In genomic region chr3:109339290-109339689, GRCm38 (mm10) we compare ENCODE assay signal across 11 mouse cellular contexts. TPM values are rescaled to one million over a fixed set of nuclear protein-coding genes. Genes with fewer than 3 reads are reported as not detected.
DNase-seq lines count a peak whose midpoint lies in the region; ATAC-seq and TF ChIP-seq lines count a peak whose summit lies in the region.
"Had no signal": no experiment of that assay in that cellular context is flagged by ENCODE, and none has a peak within 500 bp of the region (broad histone marks: within the 10 kb centered on the region; RNA-seq: fewer than 3 reads in every experiment).

No protein-coding gene starts in this region.

- no peaks in the 10 kb centered on the region for H3K27me3 ChIP-seq in heart, embryonic 12.5 days (replicated peaks)
- H3K27me3 ChIP-seq in heart, embryonic 11.5 days (ENCODE audit: control insufficient read depth, insufficient read depth, low read length), result no peaks in the 10 kb centered on the region
- H3K27me3 ChIP-seq in limb, embryonic 13.5 days, result peaks cover 14% of the 10 kb centered on the region
- peaks cover 20% of the 10 kb centered on the region; the same call in 1 of the 2 replicates for H3K27me3 ChIP-seq in limb, embryonic 10.5 days (ENCODE audit: low read depth, poor library complexity, severe bottlenecking)
- 0 out of 2 replicates have a peak, but pooled peaks cover 5% of the 10 kb centered on the region for H3K27me3 ChIP-seq in stomach, embryonic 14.5 days (ENCODE audit: control insufficient read depth, insufficient read depth, low read length)
- no peaks in the 10 kb centered on the region; the same call in 1 of the 2 replicates for H3K27me3 ChIP-seq in stomach, postnatal 0 days (ENCODE audit: control insufficient read depth, insufficient read depth, low read length)

- H3K36me3 ChIP-seq in heart, embryonic 12.5 days, result no peaks in the 10 kb centered on the region
- H3K36me3 ChIP-seq in heart, embryonic 11.5 days (ENCODE audit: control insufficient read depth, insufficient read depth, low read length), result no peaks in the 10 kb centered on the region
- H3K36me3 ChIP-seq in limb, embryonic 13.5 days, result no peaks in the 10 kb centered on the region
- H3K36me3 ChIP-seq in limb, embryonic 10.5 days, result no peaks in the 10 kb centered on the region
- H3K36me3 ChIP-seq in stomach, embryonic 14.5 days (ENCODE audit: control insufficient read depth, insufficient read depth, low read length), result no peaks in the 10 kb centered on the region
- no peaks in the 10 kb centered on the region for H3K36me3 ChIP-seq in stomach, postnatal 0 days (ENCODE audit: control insufficient read depth, insufficient read depth, low read length)
- H3K36me3 ChIP-seq: embryonic facial prominence, embryonic 12.5 days; limb, embryonic 15.5 days; midbrain, embryonic 12.5 days had no signal

- H3K4me1 ChIP-seq in heart, embryonic 12.5 days (replicated peaks), result peaks cover 2% of the 10 kb centered on the region; the same call in 1 of the 2 replicates
- no peaks in the 10 kb centered on the region; the same call in 1 of the 2 replicates for H3K4me1 ChIP-seq in heart, embryonic 11.5 days (ENCODE audit: control insufficient read depth, insufficient read depth, low read length)
- peaks cover 13% of the 10 kb centered on the region for H3K4me1 ChIP-seq in limb, embryonic 13.5 days
- H3K4me1 ChIP-seq in limb, embryonic 10.5 days, result peaks cover 21% of the 10 kb centered on the region
- 0 out of 2 replicates have a peak, but pooled peaks cover 3% of the 10 kb centered on the region for H3K4me1 ChIP-seq in stomach, embryonic 14.5 days (ENCODE audit: control insufficient read depth, insufficient read depth, low read length)
- H3K4me1 ChIP-seq in stomach, postnatal 0 days (replicated peaks; ENCODE audit: control insufficient read depth, insufficient read depth), result no peaks in the 10 kb centered on the region
- H3K4me1 ChIP-seq: embryonic facial prominence, embryonic 12.5 days had no signal

- H3K4me3 ChIP-seq in heart, embryonic 12.5 days, result no peak overlapping the region
- no peak overlapping the region for H3K4me3 ChIP-seq in heart, embryonic 11.5 days (ENCODE audit: low read depth, low read length)
- H3K4me3 ChIP-seq in limb, embryonic 13.5 days, result no peak overlapping the region
- H3K4me3 ChIP-seq in limb, embryonic 10.5 days, result no peak overlapping the region
- H3K4me3 ChIP-seq in stomach, embryonic 14.5 days (ENCODE audit: low read depth, low read length), result no peak overlapping the region
- H3K4me3 ChIP-seq in stomach, postnatal 0 days (ENCODE audit: low read depth, low read length), result no peak overlapping the region

- no peak for TF ChIP-seq EP300 in stomach, postnatal 0 days (optimal IDR thresholded peaks at IDR 0.05)

- no peak for ATAC-seq in heart, embryonic 12.5 days (ENCODE audit: insufficient number of reproducible peaks, low FRiP score)
- ATAC-seq in heart, embryonic 11.5 days (replicated peaks; ENCODE audit: insufficient number of reproducible peaks, low FRiP score, low TSS enrichment), result no peak
- ATAC-seq in limb, embryonic 13.5 days (ENCODE audit: low FRiP score, low read depth), result no peak
- no peak for ATAC-seq in stomach, embryonic 14.5 days (ENCODE audit: insufficient number of reproducible peaks, insufficient read depth, low FRiP score, low read depth)
- ATAC-seq in stomach, postnatal 0 days (ENCODE audit: low FRiP score, low TSS enrichment), result no peak

- peak overlapping the region; percentile 79; the same call in 1 of the 2 replicates for H3K4me2 ChIP-seq in heart, embryonic 12.5 days
- H3K4me2 ChIP-seq in heart, embryonic 11.5 days, result no peak overlapping the region; the same call in 1 of the 2 replicates
- peak overlapping the region; percentile 92; the same call in 1 of the 2 replicates for H3K4me2 ChIP-seq in limb, embryonic 13.5 days (replicated peaks)
- H3K4me2 ChIP-seq in stomach, embryonic 14.5 days (replicated peaks; ENCODE audit: low read depth, low read length), result peak overlapping the region; percentile 94; the same call in 1 of the 2 replicates
- H3K4me2 ChIP-seq in stomach, postnatal 0 days (replicated peaks; ENCODE audit: low read depth), result no peak overlapping the region

- no peaks in the 10 kb centered on the region for H3K9me3 ChIP-seq in heart, embryonic 12.5 days (replicated peaks)
- H3K9me3 ChIP-seq in heart, embryonic 11.5 days (replicated peaks; ENCODE audit: control insufficient read depth, low read length), result no peaks in the 10 kb centered on the region
- H3K9me3 ChIP-seq in limb, embryonic 13.5 days, result no peaks in the 10 kb centered on the region
- H3K9me3 ChIP-seq in limb, embryonic 10.5 days (replicated peaks), result no peaks in the 10 kb centered on the region
- H3K9me3 ChIP-seq in stomach, embryonic 14.5 days (ENCODE audit: control insufficient read depth, low read depth, low read length), result no peaks in the 10 kb centered on the region
- H3K9me3 ChIP-seq in stomach, postnatal 0 days (ENCODE audit: control insufficient read depth, low read length), result no peaks in the 10 kb centered on the region
- H3K9me3 ChIP-seq: embryonic facial prominence, embryonic 12.5 days; limb, embryonic 15.5 days; midbrain, embryonic 12.5 days had no signal

- H3K9ac ChIP-seq in heart, embryonic 12.5 days, result 0 out of 2 replicates have a peak overlapping the region, but pooled peaks have one; percentile 36
- no peak overlapping the region for H3K9ac ChIP-seq in heart, embryonic 11.5 days (ENCODE audit: low read depth, low read length)
- no peak overlapping the region for H3K9ac ChIP-seq in limb, embryonic 13.5 days
- H3K9ac ChIP-seq in stomach, embryonic 14.5 days (replicated peaks; ENCODE audit: low read depth, low read length), result no peak overlapping the region
- H3K9ac ChIP-seq in stomach, postnatal 0 days (ENCODE audit: low read length), result no peak overlapping the region

- no peak for DNase-seq in limb, embryonic 10.5 days (ENCODE audit: low spot score)
- DNase-seq in stomach, postnatal 0 days (ENCODE audit: low spot score), result no peak
- DNase-seq in natural killer cell, adult 2 months (ENCODE audit: low spot score in 2 of 2), result no peak
- DNase-seq in right cerebral cortex, postnatal 36 days (ENCODE audit: low spot score in 2 of 2), result no peak

- WGBS in heart, embryonic 12.5 days, result 66% methylated on average over 9 of the region's 9 CpGs
- WGBS in heart, embryonic 11.5 days (ENCODE audit: insufficient replicate concordance), result 63% methylated on average over 9 of the region's 9 CpGs
- 70% methylated on average over 9 of the region's 9 CpGs for WGBS in limb, embryonic 13.5 days
- WGBS in limb, embryonic 10.5 days, result 70% methylated on average over 9 of the region's 9 CpGs
- WGBS in stomach, embryonic 14.5 days, result 51% methylated on average over 9 of the region's 9 CpGs
- 56% methylated on average over 9 of the region's 9 CpGs for WGBS in stomach, postnatal 0 days

- no peak overlapping the region for H3K27ac ChIP-seq in heart, embryonic 12.5 days (ENCODE audit: poor library complexity, severe bottlenecking)
- H3K27ac ChIP-seq in heart, embryonic 11.5 days (ENCODE audit: low read depth, low read length), result no peak overlapping the region
- H3K27ac ChIP-seq in limb, embryonic 13.5 days, result no peak overlapping the region
- H3K27ac ChIP-seq in limb, embryonic 10.5 days, result no peak overlapping the region
- H3K27ac ChIP-seq in stomach, embryonic 14.5 days (ENCODE audit: low read length), result no peak overlapping the region
- no peak overlapping the region for H3K27ac ChIP-seq in stomach, postnatal 0 days (replicated peaks)

- no peak for TF ChIP-seq CTCF in stomach, postnatal 0 days (IDR thresholded peaks at IDR 0.05; ENCODE audit: low read depth)

RNA-seq across cellular contexts. Expression of gene Vav3, which starts 1.2 kb away (rescaled TPM):
- 9.9 and 10.1 TPM in 2 replicates for polyA plus RNA-seq in heart, embryonic 12.5 days (2016; fragmentation: Nextera tagmentation; extraction: Ambion mirVana)
- 12.9 TPM in 2 replicates for polyA plus RNA-seq in heart, embryonic 11.5 days (2014; fragmentation: Nextera tagmentation; extraction: Ambion mirVana)
- 11.6 and 13.2 TPM in 2 replicates for polyA plus RNA-seq in limb, embryonic 13.5 days (2015; fragmentation: Nextera tagmentation; extraction: Ambion mirVana)
- polyA plus RNA-seq in limb, embryonic 10.5 days (2016; fragmentation: Nextera tagmentation; extraction: Ambion mirVana), result 3.0 and 3.4 TPM in 2 replicates
- 16.3 and 18.4 TPM in 2 replicates for polyA plus RNA-seq in stomach, embryonic 14.5 days (2014; fragmentation: Nextera tagmentation; extraction: Ambion mirVana)
- 20.2 and 20.4 TPM in 2 replicates for polyA plus RNA-seq in stomach, postnatal 0 days (2015; fragmentation: Nextera tagmentation; extraction: Ambion mirVana)

Comparison
In these comparisons a context has a peak if more than half of its experiments do, and no peak if none do; other contexts are left out.
1. H3K4me2 ChIP-seq: peak in heart, embryonic 12.5 days (single experiment), limb, embryonic 13.5 days (single experiment) and stomach, embryonic 14.5 days (single experiment); none in heart, embryonic 11.5 days (single experiment) and stomach, postnatal 0 days (single experiment).